Mouse (Mus musculus): ENCODE results near the gene Arg2.

DNA sequence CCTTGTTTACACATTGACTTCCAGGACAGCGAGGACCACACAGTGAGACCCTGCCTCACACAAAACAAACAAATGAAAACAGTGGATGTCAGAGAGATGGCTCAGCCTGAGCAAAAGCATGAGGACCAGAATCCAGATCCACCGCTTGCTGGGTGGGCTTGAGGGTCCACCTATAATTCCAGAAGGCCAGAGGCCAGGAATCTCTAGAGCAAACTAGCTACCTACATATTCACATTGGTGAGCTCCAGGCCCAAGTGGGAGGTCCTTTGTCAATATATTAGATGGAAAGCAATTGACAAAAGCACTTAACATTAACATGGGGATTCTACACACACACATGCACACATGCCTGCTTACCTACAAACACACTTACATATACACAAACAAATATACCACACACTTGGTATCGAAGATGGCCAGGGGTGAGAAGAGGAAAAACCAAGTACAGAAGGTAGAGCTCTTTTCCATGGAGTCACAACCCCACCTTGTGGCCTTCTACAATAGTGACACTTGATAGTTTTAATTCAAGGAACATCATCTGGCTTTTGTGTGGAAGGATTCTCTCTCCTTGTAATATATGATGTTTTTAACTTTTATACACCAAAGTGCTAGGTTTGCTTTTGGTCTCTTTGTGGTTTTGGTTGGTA lies 33.3 kb upstream of the Arg2 start:
- TF ChIP-seq GATA1 (IDR thresholded peaks at IDR 0.05; ENCODE audit: borderline replicate concordance, low read length) (no peak), FLI1 (IDR thresholded peaks at IDR 0.05; ENCODE audit: low read length) (no peak)

Data from megakaryocyte, embryonic 14.5 days (primary cell).